Mouse (Mus musculus) cortical plate, adult 2 months (tissue): Measurements from ENCODE around the gene Mpo. TPM values are rescaled to one million over a fixed set of nuclear protein-coding genes. Genes with fewer than 3 reads are reported as not detected.

Source experiments
- H3K27ac ChIP-seq: fragments of 200-500 bp; 2 replicates; pipeline ENCODE4 v1.5.1; 2012; ENCODE audit warnings: low read length, control low read depth, inconsistent platforms; ENCODE audit not compliant: insufficient read depth
- H3K4me1 ChIP-seq: fragments of 200-500 bp; 2 replicates; pipeline ENCODE4 v1.6.1; 2011; ENCODE audit warnings: low read length; ENCODE audit not compliant: control insufficient read depth, insufficient read depth
- H3K4me3 ChIP-seq: fragments of 200-500 bp; 2 replicates; pipeline ENCODE4 v1.5.1; 2011; ENCODE audit warnings: mild to moderate bottlenecking, low read length, control low read depth; ENCODE audit not compliant: insufficient read depth
- CTCF ChIP-seq: fragments of 200-500 bp; IDR thresholded peaks from 2 replicates; pipeline ENCODE4 v1.5.1; 2011; ENCODE audit warnings: mild to moderate bottlenecking, control low read depth, low read length; ENCODE audit not compliant: insufficient read depth; ENCODE audit errors: extremely low read depth
- POLR2A ChIP-seq: fragments of 200-500 bp; IDR thresholded peaks from 2 replicates; pipeline ENCODE4 v1.6.1; 2011; ENCODE audit warnings: mild to moderate bottlenecking, low read length, control low read depth; ENCODE audit not compliant: insufficient read depth; ENCODE audit errors: extremely low read depth
- polyA plus RNA-seq: library from polyadenylated mRNA; depleted of rRNA; stranded (reverse); fragments of >200 nt; gene quantifications from 2 replicates; pipeline ENCODE4 v1.2.3, GENCODE M21; 2012

Gene Mpo
- polyA plus RNA-seq, 1 experiment, result 0.06 TPM

GRCm38 (mm10) chr11:87801711-87802275 lies 8.4 kb downstream of the Mpo start:
- H3K4me1 ChIP-seq, result no peaks in the 10 kb centered on the region
- H3K4me3 ChIP-seq, result no peak overlapping the region
- H3K27ac ChIP-seq, result no peak overlapping the region
- TF ChIP-seq CTCF, result no peak
- TF ChIP-seq POLR2A, result no peak

- Histone ChIP-seq H3K4me3 (no peak overlapping the region), H3K27ac (no peak overlapping the region), H3K4me1 (no peaks in the 10 kb centered on the region)
- TF ChIP-seq CTCF, result peak; percentile 47
- no peak for TF ChIP-seq POLR2A
Measured at GRCm38 (mm10) chr11:87802621-87803020, 9.2 kb downstream of the Mpo start.

- Histone ChIP-seq H3K4me1 (no peaks in the 10 kb centered on the region), H3K4me3 (no peak overlapping the region), H3K27ac (no peak overlapping the region)
- TF ChIP-seq POLR2A, result no peak
- TF ChIP-seq CTCF, result peak; percentile 23; the same call in 1 of the 2 replicates
Measured at GRCm38 (mm10) chr11:87805448-87805847, 12.1 kb downstream of the Mpo start.

- Histone ChIP-seq H3K4me3 (no peak overlapping the region), H3K4me1 (no peaks in the 10 kb centered on the region)
- TF ChIP-seq CTCF, result no peak
- TF ChIP-seq POLR2A, result no peak
Measured at GRCm38 (mm10) chr11:87807433-87807832, 14.1 kb downstream of the Mpo start.

GRCm38 (mm10) chr11:87808236-87808635 lies 14.9 kb downstream of the Mpo start:
- Histone ChIP-seq H3K27ac (no peak overlapping the region), H3K4me3 (no peak overlapping the region), H3K4me1 (no peaks in the 10 kb centered on the region)
- TF ChIP-seq POLR2A (no peak), CTCF (no peak)

More at GRCm38 (mm10) chr11:87807433-87807832, 14.1 kb downstream of the Mpo start:
- no peak overlapping the region for H3K27ac ChIP-seq

GRCm38 (mm10) chr11:87811396-87811795 lies 18.0 kb downstream of the Mpo start:
- no peak for TF ChIP-seq POLR2A
- TF ChIP-seq CTCF, result no peak
- H3K27ac ChIP-seq, result no peak overlapping the region
- no peak overlapping the region for H3K4me3 ChIP-seq
- H3K4me1 ChIP-seq, result no peaks in the 10 kb centered on the region

GRCm38 (mm10) chr11:87814831-87815230 lies 21.4 kb downstream of the Mpo start:
- no peaks in the 10 kb centered on the region for H3K4me1 ChIP-seq
- TF ChIP-seq POLR2A, result no peak
- TF ChIP-seq CTCF, result no peak
- H3K27ac ChIP-seq, result no peak overlapping the region
- no peak overlapping the region for H3K4me3 ChIP-seq

GRCm38 (mm10) chr11:87816707-87817442 lies 23.5 kb downstream of the Mpo start:
- no peak overlapping the region for H3K27ac ChIP-seq
- peak overlapping the region; percentile 41 for H3K4me3 ChIP-seq
- peak; percentile 64 for TF ChIP-seq CTCF
- no peak for TF ChIP-seq POLR2A
- no peaks in the 10 kb centered on the region for H3K4me1 ChIP-seq

GRCm38 (mm10) chr11:87817443-87817773 lies 24.0 kb downstream of the Mpo start:
- TF ChIP-seq POLR2A (no peak), CTCF (no peak)
- Histone ChIP-seq H3K27ac (no peak overlapping the region), H3K4me3 (peak overlapping the region; percentile 41), H3K4me1 (no peaks in the 10 kb centered on the region)

- Histone ChIP-seq H3K27ac (0 out of 2 replicates have a peak overlapping the region, but pooled peaks have one; percentile 78), H3K4me1 (no peaks in the 10 kb centered on the region), H3K4me3 (no peak overlapping the region)
- TF ChIP-seq POLR2A (0 out of 2 replicates have a peak, but pooled peaks have one; percentile 18), CTCF (no peak)
Measured at GRCm38 (mm10) chr11:87821502-87821901, 28.1 kb downstream of the Mpo start.
